13 mouse cellular contexts compared by ENCODE assay signal in genomic region chr10:40790406-40790805, GRCm38 (mm10).
"Had no signal": no experiment of that assay in that cellular context is flagged by ENCODE, and none has a peak within 500 bp of the region (broad histone marks: within the 10 kb centered on the region; RNA-seq: fewer than 3 reads in every experiment).

No protein-coding gene starts in this region.

- H3K27me3 ChIP-seq: lung, embryonic 15.5 days; megakaryocyte, embryonic 14.5 days; midbrain, embryonic 13.5 days; midbrain, embryonic 15.5 days; neural tube, embryonic 12.5 days had no signal

- DNase-seq: lung, adult 2 months; lung, postnatal 14 days; lung, postnatal 36 days; right cerebral cortex, postnatal 14 days; thymus, adult 18-20 months; thymus, postnatal 14 days; thymus, postnatal 36 days had no signal

- H3K36me3 ChIP-seq: lung, embryonic 15.5 days; midbrain, embryonic 13.5 days; midbrain, embryonic 15.5 days; neural tube, embryonic 12.5 days had no signal

- H3K4me1 ChIP-seq: lung, embryonic 15.5 days; megakaryocyte, embryonic 14.5 days; midbrain, embryonic 13.5 days; midbrain, embryonic 15.5 days; neural tube, embryonic 12.5 days had no signal

- H3K4me3 ChIP-seq: lung, embryonic 15.5 days; megakaryocyte, embryonic 14.5 days; midbrain, embryonic 13.5 days; midbrain, embryonic 15.5 days; neural tube, embryonic 12.5 days had no signal

- H3K27ac ChIP-seq: lung, embryonic 15.5 days; macrophage; midbrain, embryonic 13.5 days; midbrain, embryonic 15.5 days; neural tube, embryonic 12.5 days had no signal
